Mouse (Mus musculus): ENCODE results near the gene Zswim3. TPM values are rescaled to one million over a fixed set of nuclear protein-coding genes. Genes with fewer than 3 reads are reported as not detected.

Zswim3 gene
- total and polyA plus RNA-seq, 2 experiments from 2014 or later: 5.2 to 6.7 TPM

DNA sequence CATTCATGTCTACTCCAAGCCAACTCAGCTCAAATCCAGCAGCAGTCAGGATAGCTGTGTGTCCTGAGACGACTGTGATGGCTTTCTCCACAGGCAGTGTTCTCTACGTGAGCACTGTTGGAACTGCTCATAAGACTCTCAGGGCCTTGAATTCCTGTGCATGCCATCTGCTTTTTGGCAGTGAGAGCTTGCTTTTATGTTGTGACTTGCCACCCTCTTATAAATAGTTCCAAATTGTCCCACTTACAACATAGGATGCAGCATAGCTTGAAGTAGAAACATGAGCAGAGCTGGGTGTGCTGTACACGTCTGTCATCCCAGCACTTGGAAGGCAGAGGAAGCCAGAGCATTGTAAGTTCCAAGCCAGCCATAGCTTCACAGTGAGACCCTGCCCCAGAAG lies 39.1 kb upstream of the Zswim3 start:
- H3K4me1 ChIP-seq (ENCODE audit: insufficient read depth): no peaks in the 10 kb centered on the region; the same call in 1 of the 2 replicates
- no peak overlapping the region for H3K9ac ChIP-seq
- H3K27ac ChIP-seq (ENCODE audit: low read depth, low read length): no peak overlapping the region
- no peak overlapping the region for H3K4me2 ChIP-seq (ENCODE audit: low read depth)
- ATAC-seq: no peak
- H3K4me3 ChIP-seq (ENCODE audit: low read depth, low read length): no peak overlapping the region
- DNase-seq: no peak
- peaks cover 63% of the 10 kb centered on the region for H3K36me3 ChIP-seq (ENCODE audit: insufficient read depth)
- 67% methylated on average over 3 of the region's 3 CpGs for WGBS
- H3K9me3 ChIP-seq (ENCODE audit: low read length): no peaks in the 10 kb centered on the region
- no peaks in the 10 kb centered on the region for H3K27me3 ChIP-seq (ENCODE audit: insufficient read depth, low read length)
- TF ChIP-seq CTCF (IDR thresholded peaks at IDR 0.05; ENCODE audit: low read depth): no peak

DNA sequence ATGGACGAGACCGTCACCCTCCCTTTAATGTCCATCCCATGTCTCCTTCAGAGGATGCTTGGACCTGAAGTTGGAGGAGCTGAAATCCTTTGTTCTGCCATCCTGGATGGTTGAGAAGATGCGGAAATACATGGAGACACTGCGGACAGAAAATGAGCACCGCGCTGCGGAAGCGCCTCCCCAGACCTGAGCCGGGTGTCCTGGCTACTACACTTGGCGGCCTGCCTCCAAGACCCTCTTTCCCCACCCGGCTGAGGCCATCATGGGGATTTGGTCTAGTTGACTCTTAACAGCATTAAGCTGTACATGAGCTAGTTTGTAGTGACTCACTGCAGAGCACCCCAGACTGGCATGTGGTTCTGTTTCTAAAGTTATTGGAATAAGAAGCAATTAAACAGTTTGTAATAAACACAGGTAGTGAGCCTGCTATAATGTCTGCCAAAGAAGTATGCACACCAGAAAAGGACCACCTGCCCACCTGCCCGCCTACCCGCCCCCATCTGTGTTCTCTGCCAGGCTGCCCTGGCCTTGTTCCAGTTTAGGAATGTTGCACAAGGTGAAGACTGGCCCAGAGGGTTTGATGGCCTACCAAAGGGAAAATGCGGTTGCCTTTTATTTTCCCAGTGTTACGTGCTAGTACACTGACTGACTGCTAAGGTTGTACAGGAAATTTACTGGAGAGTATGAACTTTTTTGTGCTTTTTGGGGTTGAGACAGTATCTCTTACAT lies 36.9 kb upstream of the Zswim3 start:
- Histone ChIP-seq H3K4me1 (ENCODE audit: insufficient read depth) (no peaks in the 10 kb centered on the region; the same call in 1 of the 2 replicates), H3K4me3 (ENCODE audit: low read depth, low read length) (no peak overlapping the region), H3K27me3 (ENCODE audit: insufficient read depth, low read length) (no peaks in the 10 kb centered on the region), H3K4me2 (ENCODE audit: low read depth) (no peak overlapping the region), H3K9me3 (ENCODE audit: low read length) (no peaks in the 10 kb centered on the region), H3K27ac (ENCODE audit: low read depth, low read length) (no peak overlapping the region), H3K9ac (no peak overlapping the region), H3K36me3 (ENCODE audit: insufficient read depth) (peaks cover 44% of the 10 kb centered on the region)
- ATAC-seq (no peak), DNase-seq (no peak)
- no peak for TF ChIP-seq CTCF (IDR thresholded peaks at IDR 0.05; ENCODE audit: low read depth)
- WGBS: 92% methylated on average over 15 of the region's 15 CpGs

DNA sequence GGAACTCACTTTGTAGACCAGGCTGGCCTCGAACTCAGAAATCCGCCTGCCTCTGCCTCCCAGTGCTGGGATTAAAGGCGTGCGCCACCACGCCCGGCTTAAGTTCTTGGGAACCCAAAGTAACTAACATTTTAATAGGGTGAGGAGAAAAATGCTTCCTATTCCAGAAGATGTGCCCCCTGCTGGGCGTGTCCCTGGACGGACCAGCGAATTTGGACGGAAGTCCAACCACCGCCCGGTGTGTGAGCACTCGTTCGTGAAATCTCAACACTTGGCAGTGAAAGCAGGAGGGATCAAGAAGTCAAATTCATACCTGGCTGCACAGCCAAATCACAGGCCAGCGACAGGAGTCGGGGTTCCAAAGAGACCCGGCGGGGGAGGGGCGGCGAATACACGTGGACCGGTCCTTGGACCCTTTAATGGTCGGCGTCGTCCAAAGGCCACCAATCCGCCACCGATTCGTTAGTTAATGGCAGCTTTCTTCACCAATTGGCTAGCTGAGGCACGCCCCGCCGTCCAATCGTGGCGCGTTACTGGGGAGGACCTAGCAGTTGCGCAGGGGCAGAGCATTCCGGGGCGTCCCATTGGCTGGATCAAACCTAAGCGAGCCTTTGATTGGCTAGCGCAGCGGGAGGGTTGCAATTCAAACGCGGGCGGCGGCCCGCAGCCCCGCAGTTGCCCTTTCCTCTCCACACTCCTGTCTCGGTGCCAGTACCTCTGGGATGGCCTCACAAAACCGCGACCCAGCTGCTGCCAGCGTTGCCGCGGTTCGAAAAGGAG lies 35.5 kb upstream of the Zswim3 start, which contains the start of gene Ube2c:
TSS of gene Ube2c (plus strand) at position 641 of the 780 bp plus-strand sequence.
- TF ChIP-seq CTCF (IDR thresholded peaks at IDR 0.05; ENCODE audit: low read depth): peak; percentile 52
- 3% methylated on average over 53 of the region's 53 CpGs for WGBS
- peaks cover 34% of the 10 kb centered on the region for H3K36me3 ChIP-seq (ENCODE audit: insufficient read depth)
- no peaks in the 10 kb centered on the region for H3K27me3 ChIP-seq (ENCODE audit: insufficient read depth, low read length)
- H3K9ac ChIP-seq: peak within 1 kb of the TSS; percentile 44
- peak within 1 kb of the TSS; percentile 66 for H3K4me3 ChIP-seq (ENCODE audit: low read depth, low read length)
- no peak within 1 kb of the TSS for H3K27ac ChIP-seq (ENCODE audit: low read depth, low read length)
- ATAC-seq: peak; percentile 100
- H3K9me3 ChIP-seq (ENCODE audit: low read length): no peaks in the 10 kb centered on the region
- H3K4me2 ChIP-seq (ENCODE audit: low read depth): peak within 1 kb of the TSS; percentile 97
- DNase-seq: peak; percentile 99
- H3K4me1 ChIP-seq (ENCODE audit: insufficient read depth): no peaks in the 10 kb centered on the region; the same call in 1 of the 2 replicates

DNA sequence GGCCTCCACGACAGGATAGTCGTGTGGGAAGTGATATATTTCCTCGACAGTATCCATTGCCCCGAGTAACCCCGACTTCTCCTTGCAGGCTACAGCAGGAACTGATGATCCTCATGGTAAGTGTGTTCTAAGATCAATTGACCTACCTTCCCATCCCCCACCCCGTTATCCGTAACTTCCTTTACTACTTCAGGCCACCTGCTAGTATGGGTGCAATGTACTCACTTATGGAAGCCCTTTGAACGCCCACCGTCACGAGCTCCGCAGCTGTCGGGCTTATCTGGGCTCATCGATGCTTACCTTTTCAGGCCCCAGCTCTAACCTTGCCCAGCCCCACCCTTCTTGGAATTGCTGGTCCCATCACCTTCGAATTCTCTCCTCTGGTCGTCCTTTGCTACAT lies 34.6 kb upstream of the Zswim3 start:
- TF ChIP-seq CTCF (IDR thresholded peaks at IDR 0.05; ENCODE audit: low read depth): no peak
- peak overlapping the region; percentile 66 for H3K4me3 ChIP-seq (ENCODE audit: low read depth, low read length)
- no peak overlapping the region for H3K27ac ChIP-seq (ENCODE audit: low read depth, low read length)
- ATAC-seq (no peak), DNase-seq (no peak)
- H3K27me3 ChIP-seq (ENCODE audit: insufficient read depth, low read length): no peaks in the 10 kb centered on the region
- peak overlapping the region; percentile 97 for H3K4me2 ChIP-seq (ENCODE audit: low read depth)
- H3K9me3 ChIP-seq (ENCODE audit: low read length): no peaks in the 10 kb centered on the region
- H3K9ac ChIP-seq: peak overlapping the region; percentile 44; the same call in 1 of the 2 replicates
- H3K36me3 ChIP-seq (ENCODE audit: insufficient read depth): peaks cover 28% of the 10 kb centered on the region
- H3K4me1 ChIP-seq (ENCODE audit: insufficient read depth): no peaks in the 10 kb centered on the region; the same call in 1 of the 2 replicates
- 4% methylated on average over 15 of the region's 15 CpGs for WGBS

DNA sequence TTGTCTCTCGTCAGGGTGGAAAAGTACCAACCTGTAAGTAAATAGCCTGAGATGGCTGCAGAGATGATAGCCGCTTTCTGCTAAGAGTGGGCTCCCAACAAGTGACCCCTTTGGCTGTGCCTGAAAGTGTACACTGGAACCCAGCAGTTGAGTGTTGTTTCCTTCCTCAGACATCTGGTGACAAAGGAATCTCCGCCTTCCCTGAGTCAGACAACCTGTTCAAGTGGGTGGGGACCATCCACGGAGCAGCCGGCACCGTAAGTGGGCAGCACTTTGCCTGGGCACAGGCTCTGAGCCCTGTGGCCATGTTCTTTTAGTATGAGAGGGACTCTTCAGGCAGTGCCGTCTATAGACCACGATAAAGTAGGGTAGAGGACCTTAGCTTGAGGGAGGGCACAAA lies 33.8 kb upstream of the Zswim3 start:
- ATAC-seq (no peak), DNase-seq (no peak)
- TF ChIP-seq CTCF (IDR thresholded peaks at IDR 0.05; ENCODE audit: low read depth): no peak
- WGBS: 74% methylated on average over 8 of the region's 8 CpGs
- no peak overlapping the region for H3K27ac ChIP-seq (ENCODE audit: low read depth, low read length)
- no peaks in the 10 kb centered on the region for H3K9me3 ChIP-seq (ENCODE audit: low read length)
- no peak overlapping the region for H3K9ac ChIP-seq
- H3K36me3 ChIP-seq (ENCODE audit: insufficient read depth): peaks cover 20% of the 10 kb centered on the region
- no peak overlapping the region for H3K4me3 ChIP-seq (ENCODE audit: low read depth, low read length)
- H3K27me3 ChIP-seq (ENCODE audit: insufficient read depth, low read length): no peaks in the 10 kb centered on the region
- H3K4me2 ChIP-seq (ENCODE audit: low read depth): peak overlapping the region; percentile 97; the same call in 1 of the 2 replicates
- no peaks in the 10 kb centered on the region; the same call in 1 of the 2 replicates for H3K4me1 ChIP-seq (ENCODE audit: insufficient read depth)

DNA sequence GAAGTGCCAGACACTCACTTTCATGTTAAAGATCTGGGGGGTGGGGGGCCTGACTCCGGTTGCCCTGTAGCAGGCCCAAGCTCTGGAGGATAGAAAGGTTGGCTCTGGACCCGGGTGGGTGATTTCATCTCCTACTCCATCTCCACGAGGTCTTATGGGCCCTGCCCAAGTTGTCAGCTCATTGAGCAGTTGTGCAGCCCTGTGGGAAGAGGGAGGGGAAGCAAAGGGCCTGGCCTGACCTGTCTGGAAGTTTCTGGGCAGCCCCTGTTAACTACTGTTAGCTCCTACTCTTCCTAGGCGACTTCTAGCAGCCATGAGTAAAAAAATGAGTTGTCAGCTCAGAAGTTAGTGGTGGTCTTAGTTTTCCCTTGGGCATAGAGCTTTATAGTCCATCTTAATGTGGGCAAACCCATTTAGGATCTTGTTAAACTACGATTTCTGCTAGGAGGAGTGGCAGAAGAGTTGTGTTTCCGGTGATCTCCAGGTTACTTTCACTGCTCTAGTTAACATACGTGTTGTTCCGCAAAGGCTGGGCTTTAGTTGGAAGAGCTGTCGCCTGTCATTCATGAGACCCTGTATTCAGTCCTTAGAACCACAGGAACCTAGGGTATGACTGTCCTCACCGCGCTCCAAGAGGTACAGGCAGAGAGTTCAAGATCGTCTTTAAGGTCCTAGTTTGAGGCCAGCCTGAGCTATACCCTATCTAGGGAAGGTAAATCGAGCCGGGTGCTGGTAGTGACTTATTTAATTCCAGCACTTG lies 31.5 kb upstream of the Zswim3 start:
- Histone ChIP-seq H3K9me3 (ENCODE audit: low read length) (no peaks in the 10 kb centered on the region), H3K9ac (no peak overlapping the region), H3K4me2 (ENCODE audit: low read depth) (no peak overlapping the region), H3K27ac (ENCODE audit: low read depth, low read length) (no peak overlapping the region), H3K4me1 (ENCODE audit: insufficient read depth) (no peaks in the 10 kb centered on the region; the same call in 1 of the 2 replicates), H3K4me3 (ENCODE audit: low read depth, low read length) (no peak overlapping the region), H3K27me3 (ENCODE audit: insufficient read depth, low read length) (no peaks in the 10 kb centered on the region), H3K36me3 (ENCODE audit: insufficient read depth) (no peaks in the 10 kb centered on the region; the same call in 1 of the 2 replicates)
- 77% methylated on average over 14 of the region's 14 CpGs for WGBS
- ATAC-seq (no peak), DNase-seq (no peak)
- no peak for TF ChIP-seq CTCF (IDR thresholded peaks at IDR 0.05; ENCODE audit: low read depth)
